Mouse (Mus musculus): Measurements from ENCODE around the gene Zar1l. TPM values are rescaled to one million over a fixed set of nuclear protein-coding genes. Genes with fewer than 3 reads are reported as not detected.

The Zar1l gene
- polyA plus RNA-seq, 3 experiments from 2014 or later: not detected

GRCm38 (mm10) chr5:150478612-150479011 is 39.4 kb downstream of the Zar1l start:
- ATAC-seq: no peak

GRCm38 (mm10) chr5:150477364-150477763 is 40.6 kb downstream of the Zar1l start:
- ATAC-seq: no peak

- ATAC-seq: no peak
Measured at GRCm38 (mm10) chr5:150468431-150468830, 49.5 kb downstream of the Zar1l start.

- ATAC-seq: no peak
Measured at GRCm38 (mm10) chr5:150466132-150466531, 51.8 kb downstream of the Zar1l start.

GRCm38 (mm10) chr5:150465218-150465617 is 52.7 kb downstream of the Zar1l start:
- no peak for ATAC-seq

- no peak for ATAC-seq
Measured at GRCm38 (mm10) chr5:150464721-150465120, 53.2 kb downstream of the Zar1l start.

GRCm38 (mm10) chr5:150459801-150460200 is 58.2 kb downstream of the Zar1l start:
- no peak for ATAC-seq

- no peak for ATAC-seq
Measured at GRCm38 (mm10) chr5:150457904-150458739, 59.8 kb downstream of the Zar1l start.

- ATAC-seq: no peak
Measured at GRCm38 (mm10) chr5:150457165-150457903, 60.6 kb downstream of the Zar1l start.

Other genes with a start within 250 kb of the Zar1l start
- 1 to 10 TPM; 7.1 to 9.2 (median 8.4) TPM for gene Brca2, start 4.5 kb upstream of the Zar1l start, polyA plus RNA-seq (2017; shearing (Covaris generic))
- 10 to 100 TPM; 46.9 to 61.2 (median 57.9) TPM for gene N4bp2l1, start 79.0 kb upstream of the Zar1l start, polyA plus RNA-seq (2017; shearing (Covaris generic))
- gene N4bp2l2, start 148.0 kb upstream of the Zar1l start, polyA plus RNA-seq (2017; shearing (Covaris generic)): 10 to 100 TPM; 74.8 to 79.1 (median 77.0) TPM
- 10 to 100 TPM; 20.5 to 23.7 (median 23.3) TPM for gene Pds5b, start 155.6 kb upstream of the Zar1l start, polyA plus RNA-seq (2017; shearing (Covaris generic))